Mouse (Mus musculus) stomach, postnatal 0 days (tissue): ENCODE results near the gene Anxa2.

Experiments used
- CTCF ChIP-seq: IDR thresholded peaks from 2 replicates; pipeline ENCODE4 v1.5.1; 2016; ENCODE audit warnings: antibody characterized with exemption, low read depth, mild to moderate bottlenecking, moderate library complexity
- EP300 ChIP-seq: optimal IDR thresholded peaks from 2 replicates; pipeline ENCODE3; 2016; ENCODE audit warnings: antibody characterized with exemption

- TF ChIP-seq CTCF: no peak
- TF ChIP-seq EP300: no peak
Measured at GRCm38 (mm10) chr9:69435194-69435593, 18.2 kb upstream of the Anxa2 start.
